8 mouse cellular contexts compared by ENCODE assay signal in genomic region chr11:119339637-119340036, GRCm38 (mm10). TPM values are rescaled to one million over a fixed set of nuclear protein-coding genes. Genes with fewer than 3 reads are reported as not detected.
DNase-seq lines count a peak whose midpoint lies in the region; ATAC-seq and TF ChIP-seq lines count a peak whose summit lies in the region.

No protein-coding gene starts in this region.

- no peaks in the 10 kb centered on the region for H3K9me3 ChIP-seq in neural tube, embryonic 15.5 days (replicated peaks)
- no peaks in the 10 kb centered on the region for H3K9me3 ChIP-seq in hindbrain, embryonic 16.5 days (ENCODE audit: control insufficient read depth, low read length)

- TF ChIP-seq CTCF in thymus, adult 2 months (IDR thresholded peaks at IDR 0.05; ENCODE audit: borderline replicate concordance, control insufficient read depth, extremely low read depth, insufficient read depth, low read length, poor library complexity), result no peak

- H3K4me3 ChIP-seq in neural tube, embryonic 15.5 days (replicated peaks), result no peak overlapping the region
- no peak overlapping the region for H3K4me3 ChIP-seq in hindbrain, embryonic 16.5 days (ENCODE audit: low read length)
- H3K4me3 ChIP-seq in thymus, adult 2 months (ENCODE audit: control insufficient read depth, insufficient read depth, low read length), result no peak overlapping the region

- no peak overlapping the region for H3K9ac ChIP-seq in neural tube, embryonic 15.5 days (replicated peaks)
- no peak overlapping the region for H3K9ac ChIP-seq in hindbrain, embryonic 16.5 days (ENCODE audit: low read depth, low read length)

- 12% methylated on average over 5 of the region's 5 CpGs for WGBS in neural tube, embryonic 15.5 days
- 8% methylated on average over 5 of the region's 5 CpGs for WGBS in hindbrain, embryonic 16.5 days
- 3% methylated on average over 5 of the region's 5 CpGs for WGBS in thymus, adult 2 months

- H3K27me3 ChIP-seq in neural tube, embryonic 15.5 days (replicated peaks), result peaks cover 4% of the 10 kb centered on the region; the same call in 1 of the 2 replicates
- no peaks in the 10 kb centered on the region for H3K27me3 ChIP-seq in hindbrain, embryonic 16.5 days (replicated peaks; ENCODE audit: control insufficient read depth, insufficient read depth, low read length)
- H3K27me3 ChIP-seq in thymus, adult 2 months (ENCODE audit: control insufficient read depth, insufficient read depth, low read length), result no peaks in the 10 kb centered on the region

- H3K4me1 ChIP-seq in neural tube, embryonic 15.5 days, result 0 out of 2 replicates have a peak, but pooled peaks cover 2% of the 10 kb centered on the region
- H3K4me1 ChIP-seq in hindbrain, embryonic 16.5 days (ENCODE audit: control insufficient read depth, insufficient read depth, low read depth, low read length), result no peaks in the 10 kb centered on the region
- H3K4me1 ChIP-seq in thymus, adult 2 months (replicated peaks; ENCODE audit: control insufficient read depth, insufficient read depth, low read length), result peaks cover 3% of the 10 kb centered on the region

- H3K36me3 ChIP-seq in neural tube, embryonic 15.5 days, result no peaks in the 10 kb centered on the region
- H3K36me3 ChIP-seq in hindbrain, embryonic 16.5 days (ENCODE audit: control insufficient read depth, insufficient read depth, low read length), result no peaks in the 10 kb centered on the region
- no peaks in the 10 kb centered on the region for H3K36me3 ChIP-seq in thymus, adult 2 months (ENCODE audit: control insufficient read depth, insufficient read depth, low read length)

- peak; percentile 80 for DNase-seq in neural tube, embryonic 10.5 days (ENCODE audit: extremely low spot score, low spot score)
- peak; percentile 95 for DNase-seq in brain, adult 2 months (ENCODE audit: low read depth, low spot score)
- peak; percentile 52 to 55 for DNase-seq in left cerebral cortex, adult 8-10 months (ENCODE audit: low spot score in 2 of 2)
- peak; percentile 92 for DNase-seq in naive thymus-derived CD4-positive, alpha-beta T cell, adult 2 months (ENCODE audit: low read depth)
- DNase-seq in thymus, adult 2 months, result peak; percentile 79

- TF ChIP-seq POLR2A in thymus, adult 2 months (IDR thresholded peaks at IDR 0.05; ENCODE audit: control insufficient read depth, extremely low read depth, insufficient read depth, low read length, poor library complexity), result no peak

- H3K4me2 ChIP-seq in neural tube, embryonic 15.5 days, result no peak overlapping the region
- no peak overlapping the region for H3K4me2 ChIP-seq in hindbrain, embryonic 16.5 days (ENCODE audit: low read length)

- H3K27ac ChIP-seq in neural tube, embryonic 15.5 days (replicated peaks), result no peak overlapping the region
- no peak overlapping the region for H3K27ac ChIP-seq in hindbrain, embryonic 16.5 days (ENCODE audit: low read depth, low read length)
- no peak overlapping the region for H3K27ac ChIP-seq in thymus, adult 2 months (ENCODE audit: control insufficient read depth, insufficient read depth, low read length)

- ATAC-seq in neural tube, embryonic 15.5 days (ENCODE audit: low FRiP score), result no peak
- peak; percentile 71 for ATAC-seq in erythroblast, adult 5-6 weeks (replicated peaks; ENCODE audit: low FRiP score, poor library complexity, severe bottlenecking)
- ATAC-seq in hindbrain, embryonic 16.5 days, result peak; percentile 27; the same call in 1 of the 2 replicates

RNA-seq across cellular contexts. Expression of gene Sgsh, which starts 15.7 kb away (rescaled TPM):
- 4.7 and 5.6 TPM in 2 replicates for polyA plus RNA-seq in neural tube, embryonic 15.5 days (2015; fragmentation: Nextera tagmentation; extraction: Ambion mirVana)
- 0.77 and 4.2 TPM in 2 replicates for total RNA-seq in erythroblast, adult 5-6 weeks (2015; ENCODE audit: low replicate concordance)
- 1.5 and 3.2 TPM in 2 replicates for total RNA-seq in erythroblast, adult 5-6 weeks (2017; ENCODE audit: low replicate concordance)
- polyA plus RNA-seq in hindbrain, embryonic 16.5 days (2015; fragmentation: Nextera tagmentation; extraction: Ambion mirVana), result 3.6 and 5.2 TPM in 2 replicates
- 1 to 10 TPM; 4.5 to 5.5 (median 5.3) TPM for total RNA-seq in left cerebral cortex, adult 8-10 months (2022)
- polyA plus RNA-seq in thymus, adult 2 months (2012; rRNA removed), result 28.6 and 36.5 TPM in 2 replicates

RNA-seq across cellular contexts. Expression of gene Slc26a11, which starts 15.7 kb away (rescaled TPM):
- 5.8 and 7.3 TPM in 2 replicates for polyA plus RNA-seq in neural tube, embryonic 15.5 days (2015; fragmentation: Nextera tagmentation; extraction: Ambion mirVana)
- not detected in 2 replicates for total RNA-seq in erythroblast, adult 5-6 weeks (2015; ENCODE audit: low replicate concordance)
- 0.70 TPM in 1 of 2 replicates, not detected in the other for total RNA-seq in erythroblast, adult 5-6 weeks (2017; ENCODE audit: low replicate concordance)
- polyA plus RNA-seq in hindbrain, embryonic 16.5 days (2015; fragmentation: Nextera tagmentation; extraction: Ambion mirVana), result 7.5 and 8.0 TPM in 2 replicates
- total RNA-seq in left cerebral cortex, adult 8-10 months (2022), result 1 to 10 TPM; 3.3 to 4.8 (median 3.8) TPM
- polyA plus RNA-seq in thymus, adult 2 months (2012; rRNA removed), result 19.9 and 21.7 TPM in 2 replicates

RNA-seq across cellular contexts. Expression of gene Card14, which starts 32.1 kb away (rescaled TPM):
- 0.33 and 0.69 TPM in 2 replicates for polyA plus RNA-seq in neural tube, embryonic 15.5 days (2015; fragmentation: Nextera tagmentation; extraction: Ambion mirVana)
- total RNA-seq in erythroblast, adult 5-6 weeks (2015; ENCODE audit: low replicate concordance), result not detected in 2 replicates
- not detected in 2 replicates for total RNA-seq in erythroblast, adult 5-6 weeks (2017; ENCODE audit: low replicate concordance)
- polyA plus RNA-seq in hindbrain, embryonic 16.5 days (2015; fragmentation: Nextera tagmentation; extraction: Ambion mirVana), result 0.50 and 0.55 TPM in 2 replicates
- total RNA-seq in left cerebral cortex, adult 8-10 months (2022), result under 1 TPM; 0.09 to 0.27 (median 0.19) TPM
- 0.90 and 0.94 TPM in 2 replicates for polyA plus RNA-seq in thymus, adult 2 months (2012; rRNA removed)

RNA-seq across cellular contexts. Expression of gene Eif4a3, which starts 39.7 kb away (rescaled TPM):
- 241 and 279 TPM in 2 replicates for polyA plus RNA-seq in neural tube, embryonic 15.5 days (2015; fragmentation: Nextera tagmentation; extraction: Ambion mirVana)
- 71.5 and 81.1 TPM in 2 replicates for total RNA-seq in erythroblast, adult 5-6 weeks (2015; ENCODE audit: low replicate concordance)
- total RNA-seq in erythroblast, adult 5-6 weeks (2017; ENCODE audit: low replicate concordance), result 44.6 and 45.7 TPM in 2 replicates
- 241 and 243 TPM in 2 replicates for polyA plus RNA-seq in hindbrain, embryonic 16.5 days (2015; fragmentation: Nextera tagmentation; extraction: Ambion mirVana)
- total RNA-seq in left cerebral cortex, adult 8-10 months (2022), result 10 to 100 TPM; 79.6 to 92.5 (median 88.2) TPM
- polyA plus RNA-seq in thymus, adult 2 months (2012; rRNA removed), result 178 and 196 TPM in 2 replicates

RNA-seq across cellular contexts. Expression of gene Rnf213, which starts 53.3 kb away (rescaled TPM):
- polyA plus RNA-seq in neural tube, embryonic 15.5 days (2015; fragmentation: Nextera tagmentation; extraction: Ambion mirVana), result 1.1 and 3.9 TPM in 2 replicates
- total RNA-seq in erythroblast, adult 5-6 weeks (2015; ENCODE audit: low replicate concordance), result 90.7 and 93.4 TPM in 2 replicates
- total RNA-seq in erythroblast, adult 5-6 weeks (2017; ENCODE audit: low replicate concordance), result 77.5 and 79.4 TPM in 2 replicates
- 1.0 and 1.1 TPM in 2 replicates for polyA plus RNA-seq in hindbrain, embryonic 16.5 days (2015; fragmentation: Nextera tagmentation; extraction: Ambion mirVana)
- 1 to 10 TPM; 4.5 to 5.7 (median 5.5) TPM for total RNA-seq in left cerebral cortex, adult 8-10 months (2022)
- 47.9 and 52.5 TPM in 2 replicates for polyA plus RNA-seq in thymus, adult 2 months (2012; rRNA removed)
